Mouse (Mus musculus): ENCODE measurements around the gene Prr15. TPM values are rescaled to one million over a fixed set of nuclear protein-coding genes. Genes with fewer than 3 reads are reported as not detected.

The Prr15 gene
- total RNA-seq, 2 experiments from 2014 or later, result 0.59 to 1.0 TPM

DNA sequence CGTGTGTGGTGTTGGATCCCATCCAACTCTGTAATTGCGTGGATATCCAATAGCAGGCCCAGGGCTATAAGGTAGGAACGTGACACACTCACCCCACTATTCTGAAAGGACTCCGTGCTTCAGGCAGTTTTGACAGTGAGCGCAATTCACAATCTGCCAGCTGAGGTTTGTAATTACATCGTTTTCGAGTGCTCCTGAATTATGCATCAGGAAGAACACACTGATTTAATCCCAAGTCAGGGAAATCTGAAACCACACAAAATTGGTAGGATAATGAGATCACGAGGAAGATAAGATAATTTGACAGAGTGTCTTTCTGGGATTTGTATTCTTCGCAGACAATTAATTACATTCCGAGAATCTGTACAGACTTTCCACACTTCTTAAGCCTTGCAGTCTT is 6.1 kb downstream of the Prr15 start:
- no peak for DNase-seq (ENCODE audit: low spot score)

DNA sequence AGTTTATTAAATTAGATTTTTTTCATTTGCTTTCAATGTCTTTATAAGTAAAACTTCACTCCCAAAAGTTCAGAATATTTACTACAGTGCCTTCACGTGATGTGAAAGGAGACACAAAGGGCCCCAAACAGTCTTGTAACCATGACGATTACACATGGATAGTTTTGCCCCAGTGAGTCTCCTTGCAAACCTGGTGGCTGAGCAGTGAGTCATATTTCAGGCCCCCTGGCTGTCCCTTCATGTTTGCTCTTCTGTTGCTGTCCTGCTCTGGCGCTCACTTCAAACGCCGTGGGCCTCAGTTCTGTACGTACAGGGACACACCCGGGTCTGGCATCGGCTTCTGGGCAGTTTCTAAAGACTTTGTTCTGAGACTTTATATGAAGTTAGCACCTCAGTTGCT is 6.6 kb downstream of the Prr15 start:
- DNase-seq (ENCODE audit: low spot score), result no peak

DNA sequence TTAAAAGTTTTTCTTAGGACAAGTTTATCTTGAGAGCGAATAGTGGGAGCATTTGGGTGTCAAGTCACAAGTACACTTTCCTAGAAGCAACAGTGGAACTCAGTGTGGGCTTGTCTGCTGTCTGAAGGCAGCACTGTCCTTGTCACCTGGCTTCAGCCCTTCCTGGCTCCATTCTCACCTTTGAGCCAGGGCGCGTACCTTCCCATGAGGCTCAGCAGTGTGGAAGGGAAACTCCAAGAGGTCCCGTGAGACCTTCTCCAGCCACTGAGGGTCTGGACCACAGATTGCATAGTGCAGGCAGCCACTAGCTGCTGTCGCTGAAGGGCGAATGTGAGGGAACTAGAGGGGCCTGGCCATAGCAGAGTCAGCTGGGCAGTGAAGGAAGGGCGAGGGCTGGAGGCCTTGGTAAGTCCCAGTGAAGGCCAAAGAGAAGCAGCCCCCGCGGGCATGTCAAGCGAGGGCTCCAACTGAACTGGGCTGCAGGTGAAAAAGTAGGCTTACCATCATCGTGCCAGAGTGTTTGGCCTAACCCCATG is 7.5 kb downstream of the Prr15 start:
- DNase-seq (ENCODE audit: low spot score), result no peak

DNA sequence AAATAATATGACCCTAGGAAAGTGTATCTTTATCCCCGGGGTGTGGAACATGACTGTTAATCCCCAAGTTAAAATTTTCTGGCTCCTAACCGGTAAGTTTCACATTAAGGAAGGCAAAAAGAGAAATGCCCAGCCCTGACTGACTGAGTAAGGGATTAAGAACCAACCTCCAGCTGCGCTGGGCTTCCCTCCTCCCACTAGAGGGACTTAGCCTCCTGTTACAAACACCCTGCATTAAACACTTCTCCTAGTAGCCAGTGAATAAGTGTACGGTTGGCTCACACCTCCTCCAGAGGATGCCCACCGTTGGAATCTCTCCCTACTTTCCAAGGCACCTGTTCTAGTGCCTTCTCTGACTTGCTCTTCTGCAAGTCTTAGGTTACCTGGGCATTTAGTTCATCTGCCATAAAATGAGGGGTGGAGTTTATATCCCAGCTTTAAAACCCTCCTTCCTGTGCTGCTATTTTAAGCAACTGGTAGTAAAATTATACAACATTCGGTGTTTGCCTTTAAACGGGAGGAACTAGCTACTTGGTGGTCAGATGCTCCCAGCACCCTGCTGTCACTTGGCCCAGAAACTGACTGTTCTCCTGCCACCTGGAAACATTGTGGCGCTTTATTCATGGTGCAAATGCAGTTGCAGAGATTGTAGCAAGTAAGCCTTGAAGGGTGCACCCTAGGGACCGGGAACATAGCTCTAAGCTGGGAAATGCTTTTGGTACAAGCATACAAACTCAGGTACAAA is 8.2 kb downstream of the Prr15 start:
- peak; percentile 17 for DNase-seq (ENCODE audit: low spot score)

DNA sequence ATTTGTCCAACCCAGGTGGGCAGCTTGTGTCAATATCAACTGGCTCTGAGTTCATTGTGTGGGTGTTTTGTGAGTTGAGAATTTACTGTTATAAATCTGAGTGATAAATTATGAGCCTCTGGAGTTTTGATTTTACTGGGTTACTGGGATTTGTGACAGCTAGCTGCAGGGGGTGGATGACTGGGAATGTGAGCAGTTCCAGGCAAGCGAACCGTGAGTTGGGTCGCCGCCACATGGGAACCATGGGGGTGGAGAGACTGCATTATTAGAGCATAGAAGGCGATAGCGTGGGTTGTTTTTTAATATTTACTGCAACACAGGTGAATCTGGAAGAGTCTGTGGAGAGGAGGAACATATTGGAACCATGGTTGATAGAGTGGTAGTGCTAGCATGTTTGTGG is 11.7 kb downstream of the Prr15 start:
- DNase-seq (ENCODE audit: low spot score), result no peak

DNA sequence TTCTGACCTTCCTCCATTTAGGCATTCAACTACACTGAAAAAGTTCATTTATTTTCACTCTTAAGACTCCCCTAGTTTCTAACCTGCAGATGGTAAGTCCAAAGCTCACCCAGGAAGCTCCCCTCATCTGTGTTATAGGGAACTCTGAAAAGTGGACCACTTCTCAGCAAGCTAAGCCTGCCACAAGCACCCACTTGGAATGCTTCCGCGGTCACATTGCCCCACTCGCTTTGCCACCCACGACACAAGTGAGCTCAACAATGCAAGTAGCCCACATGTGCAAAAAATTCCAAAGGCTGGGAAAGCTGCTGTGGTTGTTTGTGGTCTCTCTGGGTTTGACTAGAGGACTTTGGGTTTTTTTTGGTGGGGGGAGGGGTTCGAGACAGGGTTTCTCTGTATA is 15.5 kb downstream of the Prr15 start:
- DNase-seq (ENCODE audit: low spot score), result no peak

DNA sequence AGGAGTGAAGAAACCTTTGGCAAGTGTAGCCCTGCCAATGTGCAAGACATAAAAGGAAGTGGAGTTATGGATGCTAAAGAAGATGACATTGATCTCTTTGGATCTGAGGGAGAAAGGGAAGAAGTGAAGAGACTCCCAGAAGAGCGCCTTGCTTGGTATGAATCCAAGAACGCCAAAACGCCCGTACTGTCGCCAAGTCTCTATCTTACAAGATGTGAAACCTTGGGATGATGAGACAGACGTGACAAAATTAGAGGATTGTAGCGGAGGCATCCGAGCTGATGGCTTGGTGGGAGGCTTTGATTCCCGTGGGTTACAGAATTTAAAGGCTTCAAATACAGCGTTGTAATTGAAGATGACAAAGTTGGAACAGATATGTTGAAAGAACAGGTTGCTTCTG is 16.6 kb downstream of the Prr15 start:
- DNase-seq (ENCODE audit: low spot score), result no peak

DNA sequence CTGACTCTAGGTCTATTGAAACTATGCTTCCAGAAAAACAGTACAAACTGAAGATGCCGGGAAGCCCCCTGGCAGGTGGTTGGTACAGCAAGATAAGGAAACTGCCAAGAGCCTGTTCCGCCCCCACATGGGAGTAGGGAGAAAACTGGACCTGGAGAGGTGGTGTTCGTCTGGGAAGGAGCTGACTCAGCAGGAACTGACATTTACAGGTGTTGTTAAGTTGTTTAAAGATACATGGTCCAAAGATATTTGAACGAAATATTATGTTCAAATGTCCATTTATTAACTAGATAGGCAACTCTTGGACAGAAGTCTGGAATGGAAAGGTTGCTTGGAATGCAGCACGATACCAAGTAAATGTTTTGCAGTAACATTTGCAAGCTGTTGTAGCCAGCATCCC is 26.2 kb downstream of the Prr15 start:
- DNase-seq (ENCODE audit: low spot score), result no peak

DNA sequence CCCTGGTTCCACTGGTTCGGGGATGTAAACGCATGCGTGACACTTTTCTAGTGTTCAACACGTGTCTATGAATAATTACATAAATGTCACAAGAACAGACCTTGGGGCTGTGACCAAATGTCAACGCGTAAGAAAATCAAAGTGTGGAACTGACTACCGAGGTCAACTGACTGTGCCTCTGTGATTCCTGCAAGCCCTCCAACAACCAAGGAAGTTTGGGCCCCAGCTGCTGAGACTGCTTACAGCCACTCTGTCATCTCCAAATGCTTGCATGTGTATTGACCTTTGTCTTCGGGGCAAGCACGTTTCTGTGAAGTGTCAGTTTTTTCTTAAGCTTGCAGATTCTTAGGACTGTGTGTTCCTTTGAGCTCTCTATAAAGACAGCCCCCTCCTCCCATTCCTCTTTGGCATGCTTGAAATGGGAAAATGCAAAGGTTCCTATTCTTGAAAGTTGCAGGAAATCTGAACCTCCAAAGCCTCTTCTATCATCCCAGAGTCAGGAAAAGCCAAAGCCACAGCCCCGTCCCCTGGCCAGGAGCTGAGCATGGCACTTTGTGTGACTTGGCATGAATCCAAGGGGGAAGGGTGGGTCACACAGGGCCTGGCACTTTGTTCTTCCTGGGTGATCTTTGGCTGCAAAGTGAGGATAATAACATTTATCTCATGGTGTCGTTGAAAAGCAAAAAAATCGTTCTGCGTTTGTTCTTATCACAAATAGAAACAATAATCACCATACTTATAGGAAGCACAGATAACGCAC is 27.5 kb downstream of the Prr15 start:
- no peak for DNase-seq (ENCODE audit: low spot score)

DNA sequence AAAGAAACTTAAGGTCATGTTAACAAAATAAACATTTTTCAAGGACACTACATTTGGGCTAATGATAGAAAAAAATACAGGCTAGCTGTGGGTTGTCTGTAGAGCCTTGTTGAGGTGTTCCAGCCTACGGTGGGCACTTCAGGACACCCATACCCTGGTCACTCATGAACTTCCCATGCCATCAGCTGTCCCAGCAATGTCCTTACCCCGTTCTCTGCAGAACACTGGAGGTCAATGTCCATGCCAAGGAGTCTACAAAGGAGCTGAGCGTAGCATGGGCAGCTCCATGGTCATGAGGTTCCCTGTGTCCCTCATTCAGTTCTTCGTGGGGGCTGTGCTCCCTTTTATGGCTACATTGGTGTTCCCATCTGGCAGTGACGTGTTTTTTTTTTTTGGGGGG is 28.1 kb downstream of the Prr15 start:
- DNase-seq (ENCODE audit: low spot score), result no peak

DNA sequence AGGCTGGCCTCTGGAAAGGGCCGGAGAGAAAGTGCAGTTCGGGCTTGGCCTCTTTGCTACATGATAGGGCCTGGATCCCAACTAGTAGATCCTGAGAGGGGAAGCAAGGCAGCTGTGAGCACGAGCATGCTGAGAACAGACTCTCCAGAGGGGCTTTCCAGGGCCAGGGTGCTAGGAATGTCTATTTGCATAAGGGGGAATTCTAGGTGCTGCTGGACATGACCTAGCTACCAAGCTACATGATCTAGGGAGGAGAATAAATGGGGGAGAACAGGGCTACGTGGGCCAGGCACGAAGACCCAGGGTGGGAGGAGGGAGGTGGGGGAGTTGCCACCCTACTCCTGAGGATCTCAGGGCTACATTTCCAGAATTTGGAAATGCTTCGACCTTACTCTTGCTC is 30.0 kb downstream of the Prr15 start:
- no peak for DNase-seq (ENCODE audit: low spot score)

DNA sequence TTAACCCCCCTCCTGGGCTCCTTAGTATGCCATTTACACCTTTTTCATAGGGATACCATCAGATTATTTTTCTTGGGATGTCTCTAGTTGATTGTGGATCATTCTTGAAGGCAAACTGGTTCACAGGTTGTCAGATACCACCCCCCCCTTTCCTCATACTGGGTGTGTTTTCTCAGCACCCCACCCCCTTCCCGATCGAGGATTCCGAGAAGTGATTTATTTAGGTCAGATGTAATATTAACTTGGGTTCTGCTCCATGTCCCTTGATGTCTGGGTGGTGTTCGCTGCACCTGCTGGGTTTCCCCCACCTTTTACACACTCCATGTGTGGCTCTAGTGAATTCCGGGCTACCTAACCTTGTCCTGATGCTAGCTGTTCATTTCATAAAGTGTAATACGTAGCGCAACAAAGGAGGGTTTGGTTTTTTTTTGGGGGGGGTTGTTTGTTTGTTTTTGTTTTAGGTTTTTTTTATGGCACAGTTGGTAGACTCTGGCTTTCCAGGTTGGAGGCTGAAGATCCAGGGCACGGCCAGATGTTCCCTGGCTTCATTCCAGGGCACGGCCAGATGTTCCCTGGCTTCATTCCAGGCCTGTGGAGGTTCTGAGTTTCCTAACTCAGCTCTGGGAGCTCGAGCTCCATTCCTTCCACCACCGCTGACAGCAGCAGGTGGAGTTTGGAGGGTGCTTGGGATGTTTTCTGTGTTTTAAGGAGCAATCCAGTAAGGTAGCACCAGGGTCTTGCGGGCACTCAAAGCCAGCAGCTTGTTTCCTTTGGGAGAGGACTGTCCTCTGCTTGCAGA is 37.1 kb downstream of the Prr15 start:
- DNase-seq (ENCODE audit: low spot score), result no peak

DNA sequence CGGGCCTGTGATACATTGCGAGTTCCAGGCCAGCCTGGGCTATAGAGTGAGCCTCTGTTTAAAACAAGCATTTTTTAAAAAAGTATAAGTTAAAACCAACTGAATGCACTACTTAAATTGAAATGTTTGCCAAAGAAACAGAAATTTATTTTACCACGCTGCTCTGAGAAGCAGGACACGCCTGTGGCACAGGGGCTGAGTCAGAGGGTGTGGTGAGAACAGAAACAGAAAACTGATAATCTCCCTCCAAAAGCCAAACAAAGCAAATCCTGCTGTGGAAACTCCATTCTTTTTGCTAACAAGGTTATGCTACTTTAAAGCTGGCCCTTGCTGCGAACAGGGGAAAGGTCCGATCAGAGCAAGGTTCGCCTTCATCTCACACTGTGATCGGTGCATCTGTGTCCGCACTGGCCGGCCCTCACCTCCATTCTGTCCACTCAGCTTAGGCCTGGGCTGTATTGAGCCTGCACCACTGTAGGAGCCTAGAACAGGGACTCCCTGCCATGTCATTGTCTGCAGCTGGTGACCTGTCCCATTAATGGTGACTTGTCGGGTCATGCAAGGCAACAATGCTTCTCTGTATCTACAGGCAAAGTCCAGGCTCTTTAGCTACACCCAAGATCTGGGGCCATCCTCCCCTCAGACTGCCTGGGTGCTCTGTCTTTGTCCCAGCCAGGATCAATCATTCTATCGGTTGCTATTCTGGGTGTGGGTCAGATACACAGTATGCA is 38.9 kb downstream of the Prr15 start:
- no peak for DNase-seq (ENCODE audit: low spot score)

DNA sequence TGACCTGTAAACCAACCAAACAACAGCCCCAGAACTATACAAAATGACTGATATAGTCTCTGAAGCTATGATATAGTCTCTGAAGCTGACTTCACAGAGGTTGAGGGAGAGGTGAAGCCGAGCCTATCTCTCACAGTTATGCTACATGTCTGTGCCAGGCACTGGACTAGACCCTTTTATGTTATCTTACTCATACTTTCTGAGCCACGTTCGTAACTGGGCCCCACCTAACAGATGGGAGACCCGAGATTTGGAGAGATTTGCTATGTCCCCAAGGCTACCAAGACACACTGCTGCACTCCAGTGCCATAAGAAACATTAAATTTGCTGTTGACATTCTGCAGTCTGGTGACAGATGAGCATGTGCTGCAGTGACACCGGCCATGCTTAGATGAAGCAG is 41.0 kb downstream of the Prr15 start:
- no peak for DNase-seq (ENCODE audit: low spot score)

DNA sequence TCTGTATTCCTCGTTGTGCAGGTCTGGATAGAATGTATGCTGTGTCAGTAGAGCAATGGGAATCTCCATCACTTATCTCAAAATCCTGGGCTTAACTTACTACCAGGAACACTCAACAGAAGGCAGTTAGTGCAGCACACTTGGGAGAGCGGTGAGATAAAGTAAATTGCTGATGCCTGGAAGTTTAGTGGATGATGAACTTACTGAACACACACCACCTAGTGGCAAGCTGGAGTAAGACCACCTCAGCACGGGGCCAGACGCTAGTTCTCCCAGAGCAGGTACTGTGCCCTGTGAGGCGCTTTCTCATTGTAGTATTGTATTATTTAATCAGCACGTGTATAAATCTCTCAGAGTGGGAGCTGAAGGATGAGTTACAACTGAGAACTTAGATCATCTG is 42.4 kb downstream of the Prr15 start:
- DNase-seq (ENCODE audit: low spot score), result peak; percentile 27

DNA sequence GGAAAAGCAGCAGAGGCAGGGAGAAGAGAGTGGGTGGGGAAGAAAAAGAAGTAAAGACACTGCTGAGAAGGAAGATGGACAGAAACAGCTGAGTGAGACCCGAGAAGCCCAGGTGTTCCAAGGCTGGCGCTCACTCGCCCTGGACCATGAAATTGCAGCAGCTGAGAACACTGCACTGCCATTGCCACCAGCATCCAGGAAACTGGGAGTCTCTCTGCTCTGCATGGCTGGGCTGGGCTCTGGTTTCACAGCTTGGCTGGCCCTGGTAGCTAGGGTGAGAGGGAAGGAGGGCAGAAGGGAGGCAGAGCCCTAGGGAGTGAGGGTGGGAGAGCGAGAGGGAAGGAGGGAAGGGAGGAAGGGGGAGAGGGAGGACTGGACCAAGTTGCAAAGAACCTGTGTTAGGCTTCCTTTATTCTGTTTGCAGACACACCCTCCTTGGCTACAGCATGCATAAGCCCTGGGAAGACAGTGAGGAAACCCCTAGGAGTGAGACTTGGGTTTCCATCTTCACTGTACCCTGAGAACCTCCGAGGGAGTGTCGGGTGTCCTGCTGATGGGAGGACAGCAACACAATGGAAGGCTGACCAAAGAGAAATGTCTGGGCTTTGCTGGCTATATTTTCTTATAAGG is 44.4 kb downstream of the Prr15 start:
- DNase-seq (ENCODE audit: low spot score), result peak; percentile 66

DNA sequence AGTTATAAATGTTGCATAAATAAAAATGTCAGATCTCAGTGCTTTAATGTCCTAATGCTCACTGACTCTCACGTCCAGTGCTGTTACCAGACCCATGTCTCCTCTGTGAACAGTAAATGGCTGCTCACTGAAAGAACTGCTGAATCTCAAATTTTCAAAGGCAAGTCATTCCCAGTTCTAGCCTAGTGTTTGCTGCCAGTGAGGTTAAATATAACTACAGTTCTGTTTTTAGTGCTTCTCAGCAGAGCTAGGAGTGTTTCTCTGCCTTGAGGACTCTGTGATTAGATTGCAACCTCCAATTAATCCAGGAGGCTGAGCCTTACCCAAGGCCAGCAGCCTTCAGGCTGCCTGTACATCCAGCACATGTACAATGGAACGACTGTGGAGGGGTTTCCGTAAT is 46.2 kb downstream of the Prr15 start:
- DNase-seq (ENCODE audit: low spot score), result peak; percentile 17

DNA sequence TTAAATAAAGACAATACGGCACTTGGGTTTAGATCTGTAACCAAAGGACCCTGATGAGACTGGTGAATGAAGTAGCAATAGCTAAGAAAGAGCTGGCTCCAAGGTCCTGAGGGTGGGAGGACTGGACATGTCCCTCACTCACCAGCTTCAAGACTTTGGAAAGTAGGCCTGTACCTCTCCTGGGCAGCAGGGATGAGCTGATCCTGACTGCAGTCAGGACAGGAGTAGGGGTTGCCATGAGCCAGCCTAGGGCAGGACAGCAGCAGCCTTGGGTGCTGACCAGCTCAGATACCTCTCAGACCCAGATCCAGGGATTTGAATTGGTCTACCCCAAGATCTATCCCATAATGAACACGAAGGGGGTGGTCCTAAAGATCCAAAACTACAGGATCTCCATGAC is 53.7 kb downstream of the Prr15 start:
- no peak for DNase-seq (ENCODE audit: low spot score)
